Mouse (Mus musculus): ENCODE measurements around the gene Lexm.
A peak's percentile ranks its signal among the peaks of the same experiment; 100 is the strongest.

The Lexm gene

GRCm38 (mm10) chr4:106627809-106628208 lies 10.8 kb upstream of the Lexm start:
- no peak for DNase-seq (ENCODE audit: low read depth in 1 of 2, low spot score in 2 of 2)

DNA sequence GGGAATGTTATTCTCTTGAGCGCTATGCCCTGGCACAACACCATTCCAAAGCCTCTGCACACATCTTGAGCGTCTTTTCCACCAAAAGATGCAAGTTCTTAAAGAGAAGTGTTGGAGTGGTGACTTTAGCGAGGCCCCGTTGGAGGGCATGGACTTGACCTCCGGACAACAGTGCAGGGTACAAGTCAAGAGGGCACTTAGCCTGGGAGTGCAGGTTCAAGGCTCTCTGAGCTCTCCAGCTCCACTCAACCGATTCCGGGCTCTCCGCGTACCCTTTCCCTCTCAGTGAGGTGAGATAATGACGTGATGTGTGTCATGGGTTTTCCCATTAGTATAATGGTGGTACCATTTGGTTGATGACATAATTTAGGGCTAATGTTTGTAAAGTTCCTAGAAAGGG lies 7.2 kb upstream of the Lexm start:
- DNase-seq (ENCODE audit: low read depth in 1 of 2, low spot score in 2 of 2) = no peak

- DNase-seq (ENCODE audit: low read depth in 1 of 2, low spot score in 2 of 2) = no peak
These were observed 5.7 kb upstream of the Lexm start for GRCm38 (mm10) chr4:106622712-106623111.

GRCm38 (mm10) chr4:106622030-106622493 lies 5.0 kb upstream of the Lexm start, which contains the start of gene Ttc22:
Gene Ttc22 (plus strand): TSS chr4:106622432.
- DNase-seq (ENCODE audit: low read depth in 1 of 2, low spot score in 2 of 2) = no peak

DNA sequence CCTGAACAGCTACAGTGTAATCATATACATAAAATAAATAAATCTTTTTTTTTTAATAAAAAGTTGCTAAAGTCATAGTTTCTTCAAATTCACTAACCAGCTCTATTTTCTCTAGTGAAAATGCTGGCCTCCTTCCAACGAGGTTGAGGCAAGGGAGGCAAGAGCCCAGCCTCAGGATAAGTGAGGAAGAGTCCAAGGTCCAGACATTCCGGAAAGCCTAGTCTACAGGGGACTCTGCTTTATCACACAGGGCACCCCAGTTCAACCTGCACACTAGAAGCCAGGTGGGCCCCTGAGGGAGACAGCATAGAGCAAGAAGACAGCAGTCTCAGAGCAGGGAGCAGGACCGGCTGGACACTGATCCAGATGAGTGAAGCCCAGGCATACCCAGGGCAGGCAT lies 4.4 kb upstream of the Lexm start:
- no peak for DNase-seq (ENCODE audit: low read depth in 1 of 2, low spot score in 2 of 2)

DNA sequence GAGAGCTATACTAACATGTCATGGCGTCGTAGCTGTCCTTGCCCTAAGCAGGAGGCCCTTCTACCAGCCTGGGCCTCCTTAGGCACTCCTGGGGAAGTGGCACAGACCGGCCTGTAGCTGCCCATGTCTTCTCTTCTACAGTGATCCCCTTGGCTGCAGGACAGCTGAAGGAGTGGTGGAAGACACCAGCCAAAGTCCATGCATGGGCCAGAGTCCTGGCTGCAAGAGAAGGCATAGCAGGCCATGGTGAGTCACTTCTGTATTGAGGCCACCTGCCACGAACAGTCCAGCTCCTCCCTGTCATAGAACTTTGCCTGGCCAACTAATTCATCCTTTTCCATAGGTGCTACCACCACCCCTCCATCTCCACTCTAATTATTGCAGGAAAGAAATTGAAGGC lies 1.9 kb upstream of the Lexm start:
- no peak for DNase-seq (ENCODE audit: low read depth in 1 of 2, low spot score in 2 of 2)

DNA sequence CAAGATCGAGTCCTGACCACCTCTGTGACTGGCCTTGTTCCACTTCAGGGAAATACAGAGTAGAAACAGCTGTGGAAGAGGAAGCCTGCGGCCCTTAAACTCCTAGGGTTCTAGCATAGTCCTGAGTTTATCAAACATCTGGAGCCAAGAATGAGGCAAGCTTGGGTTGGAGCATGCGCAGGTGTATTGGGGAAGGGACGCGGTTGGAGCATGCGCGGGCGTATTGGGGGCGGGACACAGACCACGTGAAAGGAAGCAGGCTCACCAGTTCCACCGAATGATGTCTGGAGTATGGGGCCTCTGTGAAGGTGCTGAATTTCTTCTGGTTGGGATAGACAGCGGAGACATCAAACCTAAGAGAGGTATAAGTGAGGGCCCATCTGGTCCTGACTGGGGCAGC lies 1.4 kb downstream of the Lexm start:
- DNase-seq (ENCODE audit: low read depth in 1 of 2, low spot score in 2 of 2) = no peak

- DNase-seq (ENCODE audit: low read depth in 1 of 2, low spot score in 2 of 2) = no peak
These were observed 2.2 kb downstream of the Lexm start for GRCm38 (mm10) chr4:106614881-106615280.

DNA sequence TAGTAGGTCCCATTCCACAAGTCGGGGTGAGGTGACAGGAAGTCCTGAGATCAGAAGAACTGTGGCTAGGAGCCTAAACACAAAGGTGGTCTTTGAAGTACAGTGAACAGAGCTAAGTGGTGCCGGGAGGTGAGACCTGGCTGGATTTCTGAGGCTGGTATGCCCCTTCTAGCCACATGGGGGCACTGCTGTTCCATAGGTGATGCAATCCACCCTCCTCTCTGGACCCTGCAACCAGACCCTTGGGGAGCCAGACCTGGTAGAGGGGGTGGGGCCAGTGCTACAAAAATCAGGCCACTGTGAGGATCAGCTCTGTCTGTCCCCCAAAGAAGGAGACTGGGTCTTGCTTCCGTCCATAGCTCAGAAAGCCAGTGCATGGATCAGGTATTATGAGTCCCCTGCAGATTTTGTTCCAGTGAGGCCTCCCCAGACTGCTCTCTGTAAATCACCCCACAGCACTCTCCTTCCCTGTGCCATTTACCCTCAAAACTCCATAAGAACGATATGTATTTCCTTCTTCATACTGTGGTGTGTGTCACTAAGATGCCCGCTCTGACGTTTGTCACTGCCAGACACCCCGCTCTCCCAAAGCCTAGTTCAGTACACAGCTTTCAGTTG lies 2.8 kb downstream of the Lexm start:
- DNase-seq (ENCODE audit: low read depth in 1 of 2, low spot score in 2 of 2) = peak in 1 of 2 experiments; percentile 10

GRCm38 (mm10) chr4:106613560-106613959 lies 3.5 kb downstream of the Lexm start:
- no peak for DNase-seq (ENCODE audit: low read depth in 1 of 2, low spot score in 2 of 2)

DNA sequence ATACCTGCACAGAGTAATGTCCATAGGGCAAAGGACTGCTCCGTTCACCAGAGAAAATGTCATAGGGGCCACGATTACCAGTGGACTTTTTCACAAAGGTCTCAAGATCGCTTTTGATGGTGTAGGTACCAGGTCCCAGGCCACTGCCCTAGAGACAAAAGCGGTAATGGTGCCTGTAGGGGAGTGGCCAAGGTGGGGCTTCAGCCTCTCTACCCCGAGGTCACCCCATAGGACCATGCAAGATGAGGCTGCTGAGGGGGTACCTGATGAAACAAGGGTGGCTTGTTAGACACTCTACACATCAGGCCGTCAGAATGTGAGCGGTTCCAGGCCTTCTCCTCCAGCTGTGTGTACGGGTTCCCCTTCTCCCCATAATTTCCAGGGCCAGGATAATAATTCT lies 3.9 kb downstream of the Lexm start:
- DNase-seq (ENCODE audit: low read depth in 1 of 2, low spot score in 2 of 2) = no peak

- DNase-seq (ENCODE audit: low read depth in 1 of 2, low spot score in 2 of 2) = no peak
These were observed 9.1 kb downstream of the Lexm start for GRCm38 (mm10) chr4:106607905-106608304.

DNA sequence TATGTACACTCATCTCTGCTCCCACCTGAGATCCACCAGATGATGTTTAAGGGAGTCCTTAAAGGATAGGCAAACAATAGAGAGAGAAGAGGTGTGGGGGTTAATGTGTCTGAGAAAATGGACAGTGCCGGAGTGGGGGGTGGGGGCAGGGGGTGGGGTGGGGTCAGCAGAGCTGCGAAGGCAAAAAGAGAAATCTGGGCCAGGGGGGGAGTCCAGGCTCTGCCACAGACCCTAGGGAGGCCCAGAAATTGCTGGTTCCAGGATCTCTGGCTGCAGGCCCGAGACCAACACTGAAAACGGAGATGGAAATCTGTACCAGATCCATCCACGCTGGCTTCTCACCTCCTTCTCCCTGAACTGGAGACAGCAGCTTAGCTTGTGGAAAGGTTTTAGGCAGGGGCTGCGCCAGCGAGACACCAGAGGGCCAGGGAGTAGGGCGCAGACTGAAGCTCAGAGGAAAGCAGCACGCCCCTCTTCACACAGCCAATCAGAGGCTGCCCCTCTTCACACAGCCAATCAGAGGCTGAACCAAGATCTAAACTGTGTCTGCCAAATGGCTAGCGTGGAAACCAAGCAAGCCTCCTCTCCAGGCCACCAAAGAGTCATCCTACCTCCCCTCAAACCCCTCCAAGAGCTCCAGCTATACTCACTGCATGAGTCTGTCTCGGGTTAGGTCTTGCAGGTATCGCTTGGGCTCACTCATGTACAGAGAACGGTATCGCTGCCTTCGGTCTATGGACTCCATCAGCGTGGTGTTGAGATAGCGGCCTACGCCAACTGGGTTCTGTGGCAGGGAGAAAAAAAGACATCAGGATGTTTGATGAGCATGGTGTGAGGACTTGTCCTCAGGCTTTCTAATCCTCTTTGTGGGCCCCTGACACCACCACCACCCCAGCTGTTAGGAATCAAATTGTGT lies 10.1 kb downstream of the Lexm start:
- DNase-seq (ENCODE audit: low read depth in 1 of 2, low spot score in 2 of 2) = no peak

DNA sequence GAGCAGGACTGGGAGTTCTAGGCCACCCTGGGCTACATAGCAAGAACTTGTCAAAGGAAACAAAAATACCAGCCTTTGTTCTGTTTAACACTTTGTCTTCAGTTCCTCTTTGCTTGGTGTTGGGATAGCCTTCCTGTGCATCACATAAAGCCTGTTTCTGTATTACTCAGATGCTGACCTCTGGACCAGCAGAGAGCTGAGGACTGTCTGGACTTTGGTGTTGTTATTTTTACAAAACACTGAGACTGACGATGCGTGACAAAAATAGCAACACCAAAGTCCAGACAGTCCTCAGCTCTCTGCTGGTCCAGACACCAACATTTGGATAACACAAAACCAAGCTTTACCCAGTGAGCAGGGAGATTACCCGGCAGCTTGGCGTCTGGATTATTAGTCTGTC lies 16.3 kb downstream of the Lexm start:
- no peak for DNase-seq (ENCODE audit: low read depth in 1 of 2, low spot score in 2 of 2)

GRCm38 (mm10) chr4:106599415-106599814 lies 17.6 kb downstream of the Lexm start:
- DNase-seq (ENCODE audit: low read depth in 1 of 2, low spot score in 2 of 2) = no peak

GRCm38 (mm10) chr4:106597741-106598140 lies 19.3 kb downstream of the Lexm start:
- no peak for DNase-seq (ENCODE audit: low read depth in 1 of 2, low spot score in 2 of 2)

DNA sequence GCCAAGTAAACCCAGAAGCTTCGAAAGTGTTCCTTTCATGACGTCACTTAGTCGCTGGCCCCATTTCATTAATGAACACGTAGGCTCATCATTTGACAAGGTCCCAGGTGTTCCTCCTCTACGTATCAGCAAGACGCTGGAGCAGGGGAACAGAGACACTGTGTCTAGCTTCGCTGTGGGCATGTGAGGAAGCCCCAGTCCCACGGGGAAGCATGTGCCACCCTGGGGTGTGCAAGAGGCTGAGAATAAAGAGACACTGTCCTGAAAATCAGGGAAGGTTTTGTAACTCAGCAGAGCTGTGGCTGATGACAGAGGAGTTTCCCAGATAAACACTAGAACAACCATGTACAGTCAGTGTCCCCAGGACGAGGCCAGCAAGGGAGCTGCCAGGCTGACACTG lies 20.0 kb downstream of the Lexm start:
- DNase-seq (ENCODE audit: low read depth in 1 of 2, low spot score in 2 of 2) = no peak

DNA sequence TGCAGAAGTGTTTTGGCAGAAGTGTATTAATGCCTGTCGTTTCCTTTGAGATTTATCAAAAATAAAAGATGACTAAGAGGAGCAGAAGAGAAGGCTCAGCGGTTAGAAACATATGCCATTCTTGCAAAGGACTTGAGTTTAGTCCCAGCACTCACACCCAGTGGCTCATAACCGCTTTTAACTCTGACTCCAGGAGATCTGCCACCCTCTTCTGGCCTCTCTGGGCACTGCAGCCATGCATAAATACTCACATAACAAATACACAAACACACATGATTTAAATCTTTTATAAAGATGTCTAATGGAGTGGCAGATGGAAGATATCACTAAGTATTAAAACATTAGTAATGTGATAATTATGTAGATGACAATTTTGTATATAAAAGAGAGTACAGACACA lies 20.8 kb downstream of the Lexm start:
- DNase-seq (ENCODE audit: low read depth in 1 of 2, low spot score in 2 of 2) = no peak

GRCm38 (mm10) chr4:106593636-106594035 lies 23.4 kb downstream of the Lexm start:
- no peak for DNase-seq (ENCODE audit: low read depth in 1 of 2, low spot score in 2 of 2)

DNA sequence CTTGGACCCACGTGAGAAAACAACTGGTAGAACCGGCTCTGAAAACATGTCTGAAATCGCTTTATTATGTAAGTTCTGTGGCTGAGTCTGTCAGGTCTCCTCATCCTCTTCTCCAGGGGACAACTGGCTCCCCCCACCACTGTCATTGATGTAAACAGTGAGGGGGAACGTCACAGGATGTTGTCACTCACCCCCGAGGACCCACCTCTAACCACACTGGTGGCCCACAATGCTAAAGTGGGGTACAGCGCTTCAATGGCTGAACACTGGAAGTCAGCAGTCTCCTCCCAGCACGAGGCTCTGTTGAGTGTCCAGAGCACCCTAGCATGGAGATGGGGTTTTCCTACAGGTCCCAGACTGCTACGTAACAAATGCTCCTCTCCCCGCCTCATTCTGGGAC lies 26.2 kb downstream of the Lexm start:
- DNase-seq (ENCODE audit: low read depth in 1 of 2, low spot score in 2 of 2) = no peak

- no peak for DNase-seq (ENCODE audit: low read depth in 1 of 2, low spot score in 2 of 2)
These were observed 26.9 kb downstream of the Lexm start for GRCm38 (mm10) chr4:106590142-106590541.

DNA sequence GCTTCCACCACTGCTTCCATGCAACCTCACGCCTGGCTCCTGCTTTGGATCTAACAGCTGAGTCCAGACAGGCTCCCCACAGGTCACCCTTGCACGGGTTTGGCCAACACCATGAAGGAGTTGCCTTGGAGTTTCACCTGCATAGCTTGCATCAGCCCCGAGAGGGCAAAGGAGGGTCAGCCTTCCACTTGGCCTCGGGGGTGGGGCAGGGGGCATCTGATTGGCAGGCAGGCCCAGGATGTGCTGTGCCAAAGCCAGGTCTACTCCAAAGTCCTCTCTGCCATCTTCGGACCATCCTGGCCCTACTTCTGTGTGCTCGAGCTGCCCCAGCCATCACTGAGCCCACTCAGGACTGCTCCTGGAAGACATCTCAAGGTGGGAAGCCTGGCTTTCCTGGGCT lies 30.0 kb downstream of the Lexm start:
- DNase-seq (ENCODE audit: low read depth in 1 of 2, low spot score in 2 of 2) = no peak

All from monocyte, adult 2 months (primary cell).